Mouse (Mus musculus) cortical plate, adult 2 months (tissue): Measurements from ENCODE around the gene Bpifb3. TPM values are rescaled to one million over a fixed set of nuclear protein-coding genes. Genes with fewer than 3 reads are reported as not detected.

Source experiments
- H3K27ac ChIP-seq: fragments of 200-500 bp; 2 replicates; pipeline ENCODE4 v1.5.1; 2012; ENCODE audit warnings: low read length, control low read depth, inconsistent platforms; ENCODE audit not compliant: insufficient read depth
- H3K4me1 ChIP-seq: fragments of 200-500 bp; 2 replicates; pipeline ENCODE4 v1.6.1; 2011; ENCODE audit warnings: low read length; ENCODE audit not compliant: control insufficient read depth, insufficient read depth
- H3K4me3 ChIP-seq: fragments of 200-500 bp; 2 replicates; pipeline ENCODE4 v1.5.1; 2011; ENCODE audit warnings: mild to moderate bottlenecking, low read length, control low read depth; ENCODE audit not compliant: insufficient read depth
- CTCF ChIP-seq: fragments of 200-500 bp; IDR thresholded peaks from 2 replicates; pipeline ENCODE4 v1.5.1; 2011; ENCODE audit warnings: mild to moderate bottlenecking, control low read depth, low read length; ENCODE audit not compliant: insufficient read depth; ENCODE audit errors: extremely low read depth
- POLR2A ChIP-seq: fragments of 200-500 bp; IDR thresholded peaks from 2 replicates; pipeline ENCODE4 v1.6.1; 2011; ENCODE audit warnings: mild to moderate bottlenecking, low read length, control low read depth; ENCODE audit not compliant: insufficient read depth; ENCODE audit errors: extremely low read depth
- polyA plus RNA-seq: library from polyadenylated mRNA; depleted of rRNA; stranded (reverse); fragments of >200 nt; gene quantifications from 2 replicates; pipeline ENCODE4 v1.2.3, GENCODE M21; 2012; rRNA removed

Gene Bpifb3
- polyA plus RNA-seq, 1 experiment, result not detected

DNA sequence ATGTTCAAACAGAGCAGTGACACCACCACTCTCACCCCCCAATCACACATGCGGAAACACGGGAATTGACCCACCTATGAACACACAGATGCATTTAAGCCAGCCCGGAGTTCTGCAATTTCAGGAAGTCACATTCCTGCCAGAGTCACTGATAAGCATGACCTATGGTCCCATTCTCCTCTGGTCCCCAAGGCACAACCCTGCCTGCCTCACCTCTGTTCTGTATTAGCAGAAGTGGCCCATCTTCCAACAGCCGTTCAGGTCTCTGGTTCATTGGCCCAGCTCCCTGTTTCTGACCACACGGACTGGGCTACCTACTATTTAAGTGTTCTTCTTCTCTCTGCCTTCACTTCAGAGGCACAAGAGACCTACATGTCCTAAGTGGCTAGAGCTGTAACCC, 56.6 kb downstream of the Bpifb3 start, which contains the start of gene Bpifa6:
Gene Bpifa6, plus strand, starts transcription at position 364 of the 400 bp plus-strand sequence.
- H3K4me3 ChIP-seq, result no peak within 1 kb of the TSS
- TF ChIP-seq POLR2A (no peak), CTCF (no peak)
- no peak within 1 kb of the TSS for H3K27ac ChIP-seq
- no peaks in the 10 kb centered on the region for H3K4me1 ChIP-seq

Other genes starting within 250 kb of the Bpifb3 start
- 0.19 and 0.23 TPM in 2 replicates for gene Dnmt3c, start 221.6 kb upstream of the Bpifb3 start, polyA plus RNA-seq
- gene Mapre1, start 177.0 kb upstream of the Bpifb3 start, polyA plus RNA-seq, result 23.9 and 24.9 TPM in 2 replicates
- 0.06 TPM in 2 replicates for gene Efcab8, start 138.3 kb upstream of the Bpifb3 start, polyA plus RNA-seq
- not detected in 2 replicates for gene Sun5, start 47.1 kb upstream of the Bpifb3 start, polyA plus RNA-seq
- not detected in 2 replicates for gene Bpifb2, start 43.2 kb upstream of the Bpifb3 start, polyA plus RNA-seq
- not detected in 2 replicates for gene Bpifb6, start 17.8 kb upstream of the Bpifb3 start, polyA plus RNA-seq
- 0.08 TPM in 2 replicates for gene Bpifb4, start 20.0 kb downstream of the Bpifb3 start, polyA plus RNA-seq
- gene Bpifa6, start 56.7 kb downstream of the Bpifb3 start, polyA plus RNA-seq, result not detected in 2 replicates
- gene Bpifa2, start 90.0 kb downstream of the Bpifb3 start, polyA plus RNA-seq, result not detected in 2 replicates
- not detected in 2 replicates for gene Bpifa3, start 212.1 kb downstream of the Bpifb3 start, polyA plus RNA-seq
- not detected in 2 replicates for gene Bpifa1, start 224.7 kb downstream of the Bpifb3 start, polyA plus RNA-seq
- gene Bpifa5, start 244.4 kb downstream of the Bpifb3 start, polyA plus RNA-seq, result not detected in 2 replicates